Mouse (Mus musculus) lung, adult 10 weeks (tissue): ENCODE results near the gene Spaca6. TPM values are rescaled to one million over a fixed set of nuclear protein-coding genes. Genes with fewer than 3 reads are reported as not detected.

Experiments
- polyA plus RNA-seq: library from polyadenylated mRNA; stranded (reverse); fragments of 350-450 nt; fragmentation: Illumina TruSeq; extraction: RNeasy Lipid Tissue Mini Kit (QIAGEN cat#74804); gene quantifications from one replicate; pipeline ENCODE4 v1.2.3, GENCODE M21; 2014; ENCODE audit warnings: low read depth, low replicate concordance; ENCODE audit not compliant: insufficient read depth

The Spaca6 gene
- 13.0 TPM for polyA plus RNA-seq

DNA sequence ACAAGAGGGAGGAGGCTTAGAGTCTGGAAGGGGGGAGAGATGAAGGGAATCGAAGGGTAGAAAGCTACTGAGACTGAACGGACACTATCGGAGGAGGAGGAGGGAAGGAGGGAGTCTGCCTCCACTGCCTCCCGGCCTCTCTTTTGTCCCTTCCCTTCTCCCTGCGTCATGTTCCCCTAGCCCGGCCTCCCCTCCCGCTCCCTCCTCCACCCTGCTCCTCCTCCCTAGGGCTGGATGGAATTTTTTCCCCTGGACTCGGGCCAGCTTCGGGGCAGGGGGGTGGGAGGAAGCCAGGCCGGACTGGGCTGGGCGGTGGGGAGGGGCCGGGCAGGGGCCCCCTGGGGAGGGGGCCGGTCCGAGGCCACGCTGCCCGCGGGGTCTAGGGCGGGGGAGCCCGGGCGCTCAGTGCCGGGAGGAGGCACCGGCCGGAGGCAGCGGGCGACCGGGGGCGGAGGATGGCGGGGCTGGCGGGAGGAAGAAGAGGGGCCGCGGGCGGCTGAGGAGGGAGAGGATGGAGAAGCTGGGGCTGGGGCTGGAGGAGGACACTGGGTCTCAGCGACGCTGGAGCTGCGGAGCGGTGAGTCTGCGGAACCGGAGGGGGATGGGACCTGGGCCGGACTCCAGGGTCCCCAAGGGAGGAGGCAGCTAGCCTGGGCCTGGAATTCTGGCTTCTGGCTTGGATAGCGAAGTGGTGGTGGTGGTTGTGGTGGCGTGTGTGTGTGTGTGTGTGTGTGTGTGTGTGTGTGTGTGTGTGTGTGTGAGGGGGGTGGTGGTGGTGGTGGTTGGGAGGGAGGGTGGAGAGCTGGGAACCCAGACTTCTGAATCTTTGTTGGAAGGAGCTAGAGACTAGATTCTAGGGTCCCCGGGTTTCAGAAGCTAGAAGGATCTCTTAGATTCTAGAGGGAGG is at the start of gene Spaca6:
TSS of gene Spaca6 (plus strand) at position 408 of the 907 bp plus-strand sequence.

DNA sequence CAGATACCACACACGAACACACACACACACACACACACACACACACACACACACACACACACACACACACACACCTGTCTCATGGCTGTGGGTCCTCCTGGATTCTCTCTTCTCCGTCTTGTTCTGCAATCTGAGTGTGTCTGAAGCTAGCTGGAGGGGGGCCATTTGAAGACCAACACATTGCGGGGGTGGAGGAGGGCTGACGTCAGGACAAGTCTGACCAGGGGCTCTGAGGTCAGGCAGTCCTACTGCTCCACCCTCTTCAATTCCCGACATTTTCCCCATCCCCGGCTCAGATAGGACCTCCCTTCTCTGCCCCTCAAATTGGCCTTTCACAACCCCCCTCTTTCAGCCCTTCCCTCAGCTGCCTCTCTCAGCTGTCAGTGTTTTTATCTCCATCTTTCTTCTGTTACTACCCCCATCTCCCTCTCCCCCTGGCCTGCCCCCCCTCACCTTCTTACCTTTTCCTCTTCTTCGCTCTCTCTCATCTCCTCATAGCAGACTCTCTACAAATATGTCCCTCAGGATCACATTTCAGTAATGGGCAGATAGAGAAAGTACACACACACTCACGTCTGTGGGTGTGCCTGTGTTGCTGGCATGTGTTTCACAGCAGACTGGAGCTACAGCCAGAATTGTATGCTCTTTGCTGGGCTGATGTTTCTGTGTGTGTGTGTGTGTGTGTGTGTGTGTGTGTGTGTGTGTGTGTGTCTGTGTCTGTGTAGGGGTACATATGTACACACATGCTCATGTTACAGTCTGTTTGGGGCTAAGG is 28.3 kb downstream of the Spaca6 start, which contains the start of gene Has1:
TSS of gene Has1 (minus strand) at position 142 of the 775 bp plus-strand sequence.

DNA sequence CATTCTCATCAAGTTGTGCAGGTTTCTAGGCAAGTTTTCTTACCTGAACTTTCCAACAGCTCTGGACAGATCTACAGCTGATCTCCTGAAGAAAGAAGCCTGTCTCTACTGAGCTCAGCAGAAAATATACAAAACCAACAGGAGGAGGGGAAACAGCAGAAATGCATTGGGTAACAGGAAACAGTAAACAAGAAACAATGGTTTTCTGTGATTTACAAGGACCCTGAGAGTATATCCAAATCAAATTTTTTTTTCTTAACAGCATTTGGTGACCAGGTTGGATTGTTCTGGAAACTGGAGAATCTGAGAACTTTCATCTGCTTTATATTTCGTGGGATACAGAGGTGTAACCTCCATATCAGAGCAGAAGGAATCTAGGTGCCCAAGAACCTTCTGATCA is 56.9 kb downstream of the Spaca6 start, which contains the start of gene Fpr1:
TSS of gene Fpr1 (minus strand) at position 101 of the 400 bp plus-strand sequence.

DNA sequence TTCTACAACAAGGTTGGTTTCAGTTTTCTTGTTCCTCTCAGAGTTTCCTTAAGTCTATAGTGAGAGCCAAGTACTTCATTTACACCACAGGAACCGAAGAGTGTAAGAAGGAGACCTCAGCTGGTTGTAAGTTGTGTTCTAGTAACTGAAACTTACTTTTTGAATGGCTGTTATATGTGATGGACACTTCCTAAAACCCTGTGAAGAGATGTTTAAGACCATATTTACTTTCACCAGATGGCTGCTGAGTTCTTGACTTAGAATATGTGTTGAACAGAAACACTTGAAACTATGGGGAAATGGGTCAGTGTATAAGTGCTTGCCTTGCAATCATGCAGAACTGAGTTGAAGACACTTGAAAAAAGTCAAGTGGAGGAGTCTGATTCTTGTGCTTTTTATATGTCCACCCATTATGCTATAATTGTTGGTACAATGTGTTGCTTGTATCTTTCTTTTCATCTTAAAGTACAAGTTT is 60.9 kb downstream of the Spaca6 start, which contains the start of the genes Fpr2 and Fpr3:
TSS of gene Fpr2 (plus strand) at position 51 of the 475 bp plus-strand sequence.
TSS of gene Fpr3 (plus strand) at position 79 of the 475 bp plus-strand sequence.

Other genes with a start within 250 kb of the Spaca6 start
- 9.6 TPM for gene Lnpep, start 202.1 kb upstream of the Spaca6 start, polyA plus RNA-seq
- gene Vmn2r90, start 123.4 kb upstream of the Spaca6 start, polyA plus RNA-seq = not detected
- 3.3 TPM for gene Has1, start 28.0 kb downstream of the Spaca6 start, polyA plus RNA-seq
- gene Fpr1, start 56.8 kb downstream of the Spaca6 start, polyA plus RNA-seq = 18.4 TPM
- gene Fpr2, start 60.7 kb downstream of the Spaca6 start, polyA plus RNA-seq = 20.2 TPM
- not detected for gene Fpr3, start 60.7 kb downstream of the Spaca6 start, polyA plus RNA-seq
- not detected for gene Fpr-rs4, start 194.6 kb downstream of the Spaca6 start, polyA plus RNA-seq
- gene Vmn2r124, start 222.3 kb downstream of the Spaca6 start, polyA plus RNA-seq = not detected